Mouse (Mus musculus) A20 (cell line): ENCODE data around the gene Nr6a1.

ENCODE experiments used
- DNase-seq: peaks from one replicate; pipeline ENCODE4 v3.0.0-alpha.2; 2011; ENCODE audit warnings: low read depth, low spot score

Gene Nr6a1

DNA sequence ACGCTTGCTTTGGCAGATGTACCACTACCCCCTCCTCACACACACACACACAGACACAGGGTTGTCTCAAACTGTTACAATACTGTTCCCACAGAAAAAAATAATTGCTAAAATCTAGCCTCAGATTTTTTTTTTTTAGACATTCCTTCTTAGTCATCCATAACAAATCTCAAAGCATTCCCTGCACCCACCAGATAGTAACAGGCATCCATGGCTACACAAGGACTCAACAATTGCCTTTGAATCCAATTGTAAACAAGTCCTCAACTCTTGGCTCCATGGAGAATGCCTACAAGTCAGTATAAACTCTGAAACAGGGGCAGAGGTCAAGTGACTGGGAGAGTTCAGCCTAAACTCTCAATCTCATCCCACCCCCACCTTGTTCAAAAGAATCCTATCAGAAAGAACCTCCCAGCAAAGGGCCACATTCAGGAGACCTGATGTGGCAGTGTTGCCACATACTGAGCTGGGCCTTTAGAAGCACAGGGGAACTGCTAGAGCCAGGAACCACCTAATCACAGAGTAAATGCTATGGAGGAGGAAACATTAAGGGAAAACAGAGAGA, 52.9 kb downstream of the Nr6a1 start:
- no peak for DNase-seq

DNA sequence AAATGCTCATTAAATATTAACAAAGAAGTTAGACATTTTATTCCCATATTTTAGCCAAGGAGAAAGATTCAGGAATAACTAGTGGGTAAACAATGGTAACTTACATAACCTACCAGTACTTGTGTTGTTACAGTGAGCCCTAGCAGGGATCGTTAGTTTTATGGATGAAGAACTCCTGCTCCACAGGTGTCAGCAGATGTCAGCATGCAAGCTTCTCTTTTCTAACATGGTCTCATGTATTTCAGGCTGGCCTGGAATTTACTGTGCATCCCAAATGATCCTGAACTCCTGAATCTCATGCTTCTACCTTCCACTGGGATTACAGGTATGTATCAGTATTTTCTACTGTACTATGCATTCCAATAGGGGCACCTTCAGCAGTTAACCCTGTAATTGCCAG, 54.8 kb downstream of the Nr6a1 start:
- no peak for DNase-seq

DNA sequence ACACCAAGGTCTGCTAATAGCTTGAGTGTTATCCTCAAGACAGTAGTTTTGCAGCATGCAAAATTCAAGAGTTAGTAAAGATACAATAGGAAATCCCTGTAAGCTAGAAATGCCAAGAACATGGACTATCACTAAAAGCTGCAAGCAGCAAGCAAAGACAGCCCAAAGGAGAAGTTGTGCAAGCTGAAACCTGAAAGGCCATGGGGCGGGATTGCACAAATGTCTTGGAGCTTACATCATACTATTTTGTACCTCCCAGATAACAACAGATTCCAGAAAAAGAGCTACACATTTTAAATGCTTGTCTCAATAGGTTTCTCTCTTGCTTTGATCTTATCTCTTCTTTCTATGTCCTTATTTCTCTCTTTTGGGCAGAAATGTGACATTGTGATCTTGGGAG, 60.8 kb downstream of the Nr6a1 start:
- DNase-seq = no peak

DNA sequence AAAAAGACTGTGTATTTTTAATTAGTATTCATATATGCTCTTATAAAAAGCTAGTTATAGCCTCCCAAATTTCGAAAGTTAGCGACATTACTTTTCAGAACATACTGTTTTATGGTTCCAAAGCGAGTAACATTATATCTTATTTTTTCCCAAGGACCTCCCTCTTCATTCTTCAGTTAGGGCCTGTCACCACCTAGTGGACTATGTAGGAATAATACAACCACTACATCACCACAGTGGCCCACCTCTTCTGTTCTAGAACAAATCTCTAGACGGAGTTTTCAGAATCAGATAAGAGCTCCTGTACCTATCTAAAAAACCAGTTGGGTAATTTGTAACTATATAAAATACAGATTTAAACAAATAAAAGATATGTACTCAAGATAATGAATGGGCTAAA, 63.5 kb downstream of the Nr6a1 start:
- DNase-seq = peak; percentile 60

DNA sequence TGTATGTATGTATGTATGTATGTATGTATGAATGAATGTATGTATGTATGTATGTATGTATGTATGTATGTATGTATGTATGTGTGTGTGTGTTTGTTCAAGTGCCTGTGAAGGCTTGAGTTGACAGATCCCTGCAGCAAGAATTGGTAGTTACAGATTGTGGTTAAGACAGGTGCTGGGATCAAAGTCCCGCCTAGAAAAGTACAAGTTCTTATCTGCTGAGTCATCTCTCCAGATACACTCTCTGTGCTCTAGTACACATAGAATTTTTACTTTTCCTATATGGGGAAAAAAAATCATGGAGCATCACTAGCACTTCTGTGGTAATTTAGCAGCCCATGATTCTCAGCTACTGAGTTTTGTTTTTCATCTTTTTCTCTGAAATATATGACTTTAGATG, 75.7 kb downstream of the Nr6a1 start:
- no peak for DNase-seq

DNA sequence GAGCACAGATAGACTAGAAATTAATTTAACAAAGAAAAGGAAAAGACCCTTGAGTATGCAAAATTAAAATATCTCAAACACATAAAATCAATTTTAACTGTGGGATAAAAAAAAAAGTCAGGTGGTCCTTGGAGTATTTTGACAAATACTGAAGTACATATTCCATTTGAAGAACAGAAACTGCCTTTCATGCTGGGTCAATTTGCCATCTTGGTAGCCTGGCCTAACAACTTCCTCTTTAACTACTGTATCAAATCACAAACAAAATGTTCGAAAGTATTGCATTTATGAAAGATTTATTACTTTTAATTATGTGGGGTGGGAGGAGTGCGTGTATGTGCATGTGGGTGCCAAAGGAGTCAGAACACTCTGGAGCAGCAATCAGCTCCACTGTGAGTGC, 81.2 kb downstream of the Nr6a1 start:
- peak; percentile 77 for DNase-seq

DNA sequence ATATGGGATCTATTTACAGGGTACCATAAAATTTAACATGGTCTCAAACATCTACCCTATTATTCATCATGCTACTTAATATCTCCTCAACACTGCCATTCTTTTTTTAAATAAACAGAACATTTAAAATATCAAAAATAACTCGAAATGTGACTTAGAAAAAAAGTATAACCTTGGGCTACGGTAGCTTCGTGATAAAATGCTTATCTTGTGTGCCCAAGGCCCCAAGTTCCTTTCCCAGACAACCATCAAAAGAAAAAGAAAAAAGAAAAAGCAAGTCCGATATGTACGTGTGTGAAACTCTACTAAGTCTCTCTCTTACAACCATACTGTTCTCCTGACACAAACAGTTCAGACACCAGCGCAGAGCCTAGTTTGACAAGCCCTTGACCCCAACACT, 92.0 kb downstream of the Nr6a1 start:
- no peak for DNase-seq

DNA sequence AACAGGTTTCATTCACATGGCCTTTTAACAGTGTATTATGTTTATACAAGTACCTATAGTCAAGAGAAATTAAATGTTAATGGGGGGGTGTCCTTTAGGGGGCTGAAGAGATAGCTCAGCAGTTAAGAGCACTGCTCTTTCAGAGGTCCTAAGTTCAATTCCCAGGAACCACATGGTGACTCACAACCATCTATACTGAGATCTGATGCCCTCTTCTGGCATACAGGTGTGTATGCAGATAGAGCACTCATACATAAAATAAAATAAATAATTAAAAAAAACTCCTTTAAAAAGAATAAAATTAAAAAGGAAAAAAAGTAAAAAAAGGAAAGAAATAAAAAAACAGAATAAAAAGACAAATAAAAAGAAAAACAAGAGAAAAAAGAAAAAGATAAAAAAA, 95.5 kb downstream of the Nr6a1 start:
- DNase-seq = peak; percentile 47

DNA sequence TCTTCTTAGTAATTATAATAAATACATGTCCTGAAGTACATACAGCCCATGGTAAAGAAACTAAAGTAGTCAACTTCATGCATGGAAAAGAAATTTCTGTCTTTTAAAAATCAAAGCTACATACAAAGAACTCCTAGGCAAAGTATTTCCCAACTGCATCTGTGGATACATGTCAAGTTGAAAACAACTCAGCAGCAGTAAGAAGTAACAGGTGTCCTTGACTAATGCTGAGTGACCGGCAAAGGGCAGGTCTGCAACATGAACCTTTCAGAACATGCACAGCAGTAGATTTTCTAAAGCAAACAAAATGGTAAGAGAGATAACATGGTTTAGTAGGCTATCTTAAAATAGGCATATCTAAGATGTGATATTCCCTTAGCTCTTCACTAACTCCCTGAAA, 98.0 kb downstream of the Nr6a1 start:
- DNase-seq = no peak

DNA sequence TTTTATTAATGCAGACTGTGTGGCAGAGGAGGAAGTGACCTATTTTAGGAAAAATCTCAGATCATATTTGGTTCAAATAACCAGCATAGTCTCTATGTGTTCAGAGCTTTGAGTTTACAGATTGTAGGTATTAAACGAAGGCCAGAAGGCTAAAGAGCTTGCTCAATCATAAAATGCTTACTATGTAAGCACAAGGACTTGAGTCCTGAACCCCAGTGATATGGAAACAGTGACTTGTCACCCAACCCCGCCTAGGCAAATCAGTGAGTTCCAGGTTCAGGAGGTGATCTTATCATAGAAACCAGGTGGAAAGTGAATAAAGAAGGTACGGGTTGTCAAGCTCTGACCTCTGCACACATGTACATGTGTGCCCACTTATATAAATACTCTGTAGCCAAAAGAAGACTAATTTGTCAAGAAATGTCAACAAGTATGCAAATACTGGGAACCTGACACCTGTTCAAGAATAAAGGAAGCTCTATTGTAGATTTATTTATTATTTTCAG, 99.6 kb downstream of the Nr6a1 start:
- DNase-seq = peak; percentile 91

DNA sequence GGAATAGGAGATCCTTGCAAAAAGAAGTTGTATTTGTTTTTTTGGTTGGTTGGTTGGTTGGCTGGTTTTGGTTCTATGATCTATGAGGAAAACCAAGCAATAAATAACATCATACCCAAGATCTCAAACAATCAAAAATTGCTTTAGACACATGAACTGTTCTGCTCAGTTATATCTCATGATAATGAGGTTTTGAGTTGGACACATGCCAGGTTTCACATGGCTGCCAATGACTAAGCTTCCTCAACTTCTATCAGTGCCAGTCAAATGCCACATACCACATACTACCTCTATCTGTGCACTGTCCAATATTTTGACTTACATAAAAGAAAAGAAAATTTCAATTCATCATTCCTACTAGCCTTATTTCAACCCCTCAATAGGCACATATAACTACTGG, 101.3 kb downstream of the Nr6a1 start:
- DNase-seq = peak; percentile 87

DNA sequence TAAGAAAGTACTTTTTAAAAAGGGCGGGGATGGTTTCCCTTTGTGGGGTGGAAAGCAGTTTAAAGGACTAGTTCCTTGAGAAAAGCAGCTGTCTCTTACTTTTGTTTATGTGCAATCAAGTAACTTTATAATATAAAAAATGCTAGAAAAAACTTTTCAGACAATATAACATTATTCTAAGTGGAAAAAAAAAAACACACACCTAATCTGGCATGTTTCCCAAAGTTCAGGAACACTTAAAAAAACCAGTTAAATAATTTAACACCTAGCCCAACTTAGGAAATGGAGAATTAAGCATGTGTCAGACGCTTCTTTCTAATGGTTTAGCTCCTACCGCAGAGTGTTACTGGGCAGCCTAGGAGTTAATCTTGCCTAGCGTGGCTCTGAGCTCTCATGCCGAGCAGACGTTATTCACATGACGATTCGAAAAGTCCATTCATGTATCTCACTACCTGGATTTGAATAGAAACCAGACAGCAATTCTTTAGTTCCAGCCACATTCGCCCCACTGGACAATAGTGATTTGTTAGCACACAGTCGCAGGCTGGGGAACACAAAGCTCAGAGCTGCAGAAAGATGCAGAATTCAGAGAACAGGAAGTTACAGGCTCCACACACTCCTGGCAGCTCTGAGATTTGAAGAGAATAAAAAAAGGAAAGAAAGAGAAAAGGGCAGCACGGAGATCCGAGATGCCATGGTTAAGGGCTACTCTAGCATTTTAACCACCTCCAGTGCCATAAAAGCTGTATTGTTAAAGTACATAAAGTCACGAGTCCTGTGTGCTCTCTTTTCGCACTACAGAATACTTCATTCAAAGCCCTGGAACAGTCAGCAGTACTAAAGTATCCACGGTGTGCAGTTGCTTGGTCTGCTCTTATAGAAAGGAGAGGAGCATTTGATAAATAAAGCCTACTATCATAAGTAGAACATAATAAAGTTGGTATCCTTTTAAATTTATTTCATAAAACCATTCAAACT, 102.4 kb downstream of the Nr6a1 start:
- peak; percentile 88 for DNase-seq

DNA sequence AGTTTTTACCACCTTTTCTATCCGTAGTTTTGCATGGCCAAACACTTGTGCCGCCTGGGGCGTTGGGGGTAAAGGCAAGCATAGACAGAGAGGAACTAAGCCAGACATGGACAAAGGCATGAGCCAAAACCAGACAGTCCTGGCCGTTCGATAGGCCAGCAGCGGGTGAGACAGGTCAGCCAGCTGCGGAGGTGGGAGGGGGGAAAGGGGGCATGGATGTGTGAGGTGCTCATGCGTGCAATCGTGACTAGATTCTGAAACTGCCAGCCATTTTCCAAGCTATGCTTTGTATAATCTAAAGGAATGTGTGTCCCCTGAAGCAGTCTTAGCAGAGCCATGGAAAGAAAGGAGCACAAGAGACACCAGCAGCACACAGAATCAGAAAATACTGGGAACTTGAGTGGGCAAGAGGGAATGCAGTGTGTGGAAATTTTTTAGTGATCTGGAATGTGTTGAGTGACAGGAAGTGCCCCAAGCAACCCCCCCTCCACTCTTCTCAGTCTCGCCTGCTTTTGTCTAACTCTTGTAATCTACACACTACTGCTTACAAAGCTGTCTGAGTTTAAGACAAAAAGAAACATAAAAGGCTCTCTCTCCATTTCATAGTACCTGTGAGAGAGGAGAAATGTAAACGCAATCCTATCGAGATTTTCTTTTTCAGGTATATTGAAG, 103.4 kb downstream of the Nr6a1 start:
- DNase-seq = peak; percentile 94

DNA sequence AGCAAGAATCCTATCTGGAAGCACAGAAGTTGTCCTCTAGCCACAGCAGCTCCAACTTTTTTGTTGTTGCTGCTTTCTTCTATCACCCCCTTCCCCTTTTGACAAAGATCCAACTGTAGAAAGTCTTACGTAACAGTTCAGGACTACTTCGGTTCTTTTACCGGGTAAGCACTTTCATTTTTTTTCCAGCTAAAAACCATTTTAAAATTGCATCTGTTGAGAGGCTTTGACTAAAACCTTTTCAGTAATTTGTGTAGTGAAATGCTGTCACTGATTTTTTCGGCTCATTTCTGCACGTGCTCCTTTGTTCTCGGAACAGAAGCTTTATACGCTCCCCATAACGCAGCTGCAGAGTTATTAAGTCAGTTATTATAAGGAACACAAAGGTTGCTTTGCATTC, 104.1 kb downstream of the Nr6a1 start:
- no peak for DNase-seq

DNA sequence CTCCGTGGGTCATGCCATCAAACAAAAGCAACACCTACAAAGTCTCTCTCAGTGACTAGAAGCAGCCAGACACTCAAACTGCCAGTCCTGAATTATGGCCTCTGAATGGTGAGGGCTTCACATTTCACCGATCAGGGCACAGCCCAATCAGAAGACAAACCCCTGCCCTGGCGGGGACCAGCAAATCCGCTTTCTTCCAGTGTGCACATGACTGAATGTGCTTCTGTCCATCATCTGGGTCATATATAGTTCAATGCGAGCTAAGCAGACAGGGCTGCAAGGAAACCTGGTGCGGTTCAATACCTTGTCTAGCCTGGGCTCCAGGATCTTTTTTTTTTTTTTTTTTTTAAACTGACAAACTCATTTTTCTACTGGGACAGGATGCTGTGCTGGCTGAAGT, 104.5 kb downstream of the Nr6a1 start:
- peak; percentile 94 for DNase-seq

DNA sequence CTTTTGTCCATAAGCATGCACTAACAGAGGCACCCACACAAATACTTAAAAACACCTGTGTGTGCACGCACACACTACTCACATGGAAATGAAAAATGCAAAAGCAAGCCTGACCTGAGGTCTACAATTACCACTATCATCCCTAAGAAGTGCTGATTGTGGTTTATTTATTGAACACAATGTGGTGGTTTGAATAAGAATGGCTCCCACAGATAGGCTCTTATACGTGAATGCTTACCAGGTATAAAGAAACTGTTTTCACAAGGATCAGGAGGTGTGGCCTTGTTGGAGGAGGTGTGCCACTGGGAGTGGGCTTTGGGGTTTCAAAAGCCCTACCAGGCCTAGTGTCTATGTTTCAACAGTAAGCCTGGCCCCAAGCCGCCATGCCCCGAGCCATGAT, 110.0 kb downstream of the Nr6a1 start:
- DNase-seq = no peak

DNA sequence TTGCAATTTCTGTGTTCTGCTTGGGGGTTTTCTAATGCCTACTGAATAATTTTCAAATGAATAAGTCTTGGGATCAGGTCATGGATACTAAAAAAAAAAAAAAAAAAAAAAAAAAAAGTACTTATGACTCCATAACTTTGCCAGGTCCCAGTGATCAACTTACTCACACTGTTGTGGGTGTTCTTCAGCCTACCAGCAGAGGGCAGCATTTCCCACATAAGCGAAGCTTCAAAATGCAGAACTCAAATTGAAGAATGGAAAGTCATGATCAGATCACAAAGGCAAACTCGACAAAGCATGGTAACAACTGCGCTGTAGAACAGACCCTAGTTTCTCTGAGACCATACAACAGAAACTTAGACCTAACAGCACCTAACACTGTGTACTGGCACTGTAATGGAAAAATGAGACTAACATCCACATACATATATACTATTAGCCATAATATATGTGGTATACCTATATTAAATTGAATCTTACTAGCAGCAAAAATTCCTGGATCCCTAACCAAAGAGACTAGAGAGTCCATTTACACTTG, 130.3 kb downstream of the Nr6a1 start:
- peak; percentile 81 for DNase-seq

DNA sequence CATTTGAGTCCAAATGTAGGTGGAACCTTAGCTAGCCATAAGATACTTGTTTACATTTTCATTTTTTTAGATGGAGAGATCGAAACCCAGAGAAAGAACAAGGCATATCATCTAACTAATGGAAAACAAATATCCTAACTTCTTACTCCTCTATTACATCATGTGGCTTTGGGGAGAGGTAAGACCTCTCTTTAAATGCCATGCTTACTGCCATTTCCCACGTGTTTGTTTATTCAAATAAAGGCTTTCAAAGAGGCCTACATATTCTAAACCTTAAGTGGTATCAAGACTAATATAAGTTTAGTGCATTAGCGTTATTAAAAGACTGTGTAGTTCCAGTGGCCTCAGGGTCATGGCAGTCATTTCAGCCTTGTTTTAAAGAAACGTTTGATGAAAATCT, 140.2 kb downstream of the Nr6a1 start:
- no peak for DNase-seq

DNA sequence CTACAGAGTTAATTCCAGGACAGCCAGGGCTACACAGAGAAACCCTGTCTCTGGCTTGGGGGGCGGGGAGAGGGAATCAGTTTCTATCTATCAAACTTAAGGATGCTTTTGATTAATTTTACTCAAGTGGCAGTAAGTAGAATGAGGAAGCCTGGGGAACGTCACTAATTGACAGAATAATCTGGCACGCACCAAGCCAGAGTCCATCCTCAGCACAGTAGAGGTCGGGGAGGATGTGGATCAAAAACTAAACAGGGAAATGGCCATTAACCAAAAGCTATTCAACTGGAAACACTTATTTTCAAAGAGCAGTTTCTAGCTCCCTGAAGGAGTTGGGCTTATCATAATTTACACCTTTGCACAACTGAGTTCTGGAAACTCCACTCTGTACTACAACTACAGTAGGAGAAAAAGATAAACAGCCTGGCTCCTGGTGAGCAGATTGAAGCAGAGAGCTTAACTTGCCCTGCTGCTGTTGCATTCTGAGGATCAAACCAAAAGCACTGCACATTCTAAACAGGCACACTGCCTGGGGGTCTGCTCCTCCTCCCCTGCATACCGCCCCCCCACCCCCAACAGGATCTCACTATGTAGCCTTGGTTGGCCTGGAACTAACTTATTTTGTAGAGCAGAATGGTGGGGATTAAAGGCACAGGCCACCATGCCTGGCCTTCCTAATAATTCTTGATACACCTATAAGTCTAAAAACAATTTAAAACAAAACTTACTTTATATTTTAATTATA, 141.1 kb downstream of the Nr6a1 start:
- no peak for DNase-seq

DNA sequence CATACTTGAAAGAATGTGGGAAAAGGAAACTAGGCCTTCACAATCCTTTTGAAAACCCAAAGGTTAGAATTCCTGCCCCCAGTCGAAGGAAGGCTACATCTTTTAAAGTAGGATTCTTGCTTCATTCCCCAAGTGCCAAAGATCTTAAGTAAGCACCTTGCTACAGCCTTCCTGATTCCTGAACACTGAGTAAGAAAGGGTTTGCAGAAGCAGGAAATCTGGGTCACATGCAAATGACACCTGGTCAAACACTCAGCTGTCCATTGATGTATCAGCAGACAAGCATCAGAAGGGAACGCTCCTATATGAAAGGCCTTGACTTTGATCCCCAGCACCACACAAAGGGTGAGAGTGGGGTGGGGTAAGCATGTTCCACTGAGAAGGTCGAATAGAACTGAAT, 142.4 kb downstream of the Nr6a1 start:
- DNase-seq = no peak

DNA sequence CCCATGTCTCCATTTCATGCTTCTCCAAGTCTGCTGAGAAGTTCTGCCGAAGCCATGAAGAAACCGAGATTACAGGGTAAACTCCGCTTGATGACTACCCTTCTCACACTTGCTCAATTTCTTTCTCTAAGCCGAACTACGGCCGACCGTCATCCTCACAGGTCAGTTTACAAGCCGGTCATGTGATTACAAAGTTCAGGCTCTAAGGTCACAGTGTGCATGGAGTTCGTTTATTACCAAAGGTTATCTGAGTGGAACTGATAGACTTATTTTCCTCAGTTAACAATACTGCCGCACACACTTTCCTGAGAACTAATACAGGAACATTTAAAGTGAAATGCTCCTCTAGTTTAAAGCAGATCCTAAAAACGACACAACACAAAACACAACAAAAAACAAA, 143.1 kb downstream of the Nr6a1 start:
- no peak for DNase-seq

DNA sequence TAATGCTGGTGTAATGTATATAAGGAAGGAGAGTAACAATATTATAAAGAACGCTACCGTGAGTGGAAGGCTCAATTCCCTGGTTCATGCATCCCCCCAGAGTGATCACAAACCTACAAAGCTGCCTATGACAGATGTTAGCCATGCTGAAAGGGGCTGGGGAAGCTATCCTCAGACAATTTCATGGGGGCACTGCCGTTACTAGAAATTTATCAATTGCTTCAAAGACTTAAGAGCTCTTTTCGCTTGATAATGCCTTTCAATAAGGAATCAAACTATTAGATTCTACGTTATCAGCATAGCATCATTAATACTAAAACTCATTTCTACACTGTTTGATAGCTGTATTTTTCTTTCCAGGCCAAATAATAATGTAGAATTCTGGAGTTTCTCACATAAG, 144.1 kb downstream of the Nr6a1 start:
- DNase-seq = no peak
